Mouse (Mus musculus) embryo, embryonic 11.5 days (tissue): ENCODE results near the gene Pter.

Source experiments
- DNase-seq: peaks from one replicate; pipeline ENCODE4 v3.0.0-alpha.2; 2012; ENCODE audit warnings: low read depth, low spot score

The Pter gene

GRCm38 (mm10) chr2:13008433-13008832 is 84.6 kb downstream of the Pter start:
- no peak for DNase-seq

- DNase-seq: no peak
These were observed 85.6 kb downstream of the Pter start for GRCm38 (mm10) chr2:13009261-13009972.

GRCm38 (mm10) chr2:13010030-13010459 is 86.2 kb downstream of the Pter start:
- DNase-seq: no peak

GRCm38 (mm10) chr2:13010460-13011341 is 86.9 kb downstream of the Pter start:
- no peak for DNase-seq

GRCm38 (mm10) chr2:13011472-13011871 is 87.6 kb downstream of the Pter start, which contains the start of gene C1ql3:
C1ql3 (minus strand) TSS chr2:13011806.
- DNase-seq: no peak

GRCm38 (mm10) chr2:13011973-13012372 is 88.1 kb downstream of the Pter start:
- DNase-seq: no peak

GRCm38 (mm10) chr2:13018382-13018781 is 94.5 kb downstream of the Pter start:
- no peak for DNase-seq

GRCm38 (mm10) chr2:13018861-13019260 is 95.0 kb downstream of the Pter start:
- no peak for DNase-seq

- no peak for DNase-seq
These were observed 114.9 kb downstream of the Pter start for GRCm38 (mm10) chr2:13038772-13039171.

GRCm38 (mm10) chr2:13039785-13040184 is 115.9 kb downstream of the Pter start:
- DNase-seq: no peak

GRCm38 (mm10) chr2:13044555-13044954 is 120.7 kb downstream of the Pter start:
- DNase-seq: no peak

GRCm38 (mm10) chr2:13048649-13049048 is 124.8 kb downstream of the Pter start:
- DNase-seq: no peak
